Mouse (Mus musculus) stomach, embryonic 14.5 days (tissue): Measurements from ENCODE around the gene Dnmt3l. TPM values are rescaled to one million over a fixed set of nuclear protein-coding genes. Genes with fewer than 3 reads are reported as not detected.

Experiments used
- ATAC-seq: fragments of 200-750 bp; cut with Nextera tagmentation; 2 replicates; pipeline ENCODE4 v1.8.0; 2017; ENCODE audit warnings: low read depth, moderate TSS enrichment; ENCODE audit not compliant: insufficient number of reproducible peaks, insufficient read depth, low FRiP score
- H3K27ac ChIP-seq: fragments of 300-500 bp; sonication (generic); 2 replicates; pipeline ENCODE4 v1.5.1; 2014; ENCODE audit warnings: mild to moderate bottlenecking, low read length, moderate library complexity, mixed read lengths
- H3K27me3 ChIP-seq: fragments of 300-500 bp; sonication (generic); 2 replicates; pipeline ENCODE4 v1.6.1; 2014; ENCODE audit warnings: low read length, control low read depth, mixed read lengths; ENCODE audit not compliant: control insufficient read depth, insufficient read depth
- H3K36me3 ChIP-seq: fragments of 300-500 bp; sonication (generic); 2 replicates; pipeline ENCODE4 v1.6.1; 2014; ENCODE audit warnings: mild to moderate bottlenecking, control low read depth, low read length, moderate library complexity, mixed read lengths; ENCODE audit not compliant: control insufficient read depth, insufficient read depth
- H3K4me1 ChIP-seq: fragments of 300-500 bp; sonication (generic); 2 replicates; pipeline ENCODE4 v1.6.1; 2014; ENCODE audit warnings: low read length, control low read depth, mixed read lengths; ENCODE audit not compliant: control insufficient read depth, insufficient read depth
- H3K4me2 ChIP-seq: fragments of 300-500 bp; sonication (generic); replicated peaks from 2 replicates; pipeline ENCODE4 v1.6.1; 2014; ENCODE audit warnings: low read depth, low read length, control low read depth
- H3K4me3 ChIP-seq: fragments of 300-500 bp; sonication (generic); 2 replicates; pipeline ENCODE4 v1.5.1; 2014; ENCODE audit warnings: low read depth, low read length, control low read depth
- H3K9ac ChIP-seq: fragments of 300-500 bp; sonication (generic); replicated peaks from 2 replicates; pipeline ENCODE4 v1.6.1; 2014; ENCODE audit warnings: low read depth, mild to moderate bottlenecking, control low read depth, low read length, moderate library complexity, mixed read lengths
- H3K9me3 ChIP-seq: fragments of 300-500 bp; sonication (generic); 2 replicates; pipeline ENCODE4 v1.6.1; 2016; ENCODE audit warnings: low read depth, low read length, control low read depth; ENCODE audit not compliant: control insufficient read depth
- WGBS: fragments of 180-500 bp; shearing (Covaris S2); extraction: QIAGEN DNeasy Blood & Tissue Kit; methylation state at CpG from one replicate; pipeline ENCODE4 v1.1.7; 2014; 5-methylcytosine and 5-hydroxymethylcytosine counted together
- polyA plus RNA-seq: library from polyadenylated mRNA; unstranded; fragments of >200 nt; fragmentation: Nextera tagmentation; extraction: Ambion mirVana; gene quantifications from 2 replicates; pipeline ENCODE4 v1.2.1, GENCODE M21; 2014

Dnmt3l gene
- polyA plus RNA-seq: 0.71 TPM in 1 of 2 replicates, not detected in the other

DNA sequence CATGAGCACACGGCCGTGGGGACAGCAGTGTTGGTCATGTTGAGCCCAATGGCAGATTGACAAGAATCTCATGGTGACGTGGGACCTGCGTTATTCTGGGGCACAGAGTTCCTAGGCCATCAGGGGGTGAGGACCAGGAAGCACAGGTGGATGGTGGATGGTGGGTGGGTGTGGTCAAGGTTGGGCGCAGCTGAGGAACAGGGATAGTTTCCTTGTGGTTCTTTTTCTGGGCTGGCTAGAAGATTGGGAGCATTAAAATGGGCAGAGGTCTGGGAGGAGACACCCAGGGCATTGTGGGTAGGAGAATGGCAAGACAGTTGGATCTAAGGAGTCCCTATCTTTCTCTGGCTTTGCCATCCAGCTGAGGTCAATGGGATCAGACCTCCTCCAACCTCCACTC is at the start of gene Dnmt3l:
Gene Dnmt3l (plus strand): TSS at position 301 of the 400 bp plus-strand sequence.
- no peak within 1 kb of the TSS for H3K9ac ChIP-seq
- 96% methylated on average over 5 of the region's 5 CpGs for WGBS
- no peaks in the 10 kb centered on the region for H3K4me1 ChIP-seq
- no peaks in the 10 kb centered on the region for H3K27me3 ChIP-seq
- H3K9me3 ChIP-seq: no peaks in the 10 kb centered on the region
- no peak for ATAC-seq
- H3K27ac ChIP-seq: no peak within 1 kb of the TSS
- no peaks in the 10 kb centered on the region for H3K36me3 ChIP-seq
- no peak within 1 kb of the TSS for H3K4me2 ChIP-seq
- H3K4me3 ChIP-seq: no peak within 1 kb of the TSS

DNA sequence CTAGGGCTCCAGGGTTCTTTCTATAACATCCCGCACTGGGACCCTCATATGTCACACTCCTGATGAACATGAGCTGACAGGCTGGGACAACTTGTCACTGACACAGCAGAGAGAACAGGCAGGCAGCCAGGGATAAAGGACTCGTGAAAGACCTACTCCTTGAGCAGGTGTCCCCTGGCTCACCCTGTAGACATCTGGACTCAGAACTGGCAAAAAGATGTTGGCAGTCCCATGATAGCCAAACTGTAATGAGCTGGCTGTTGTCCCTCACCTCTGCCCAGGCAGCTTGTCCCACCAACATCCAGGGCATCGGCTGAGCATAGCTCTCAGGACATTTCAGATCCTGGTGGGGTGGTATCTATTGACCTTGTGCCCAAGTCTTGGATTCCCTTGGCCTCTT is 46.1 kb upstream of the Dnmt3l start:
- H3K27ac ChIP-seq: no peak overlapping the region
- no peak overlapping the region for H3K4me2 ChIP-seq
- no peak overlapping the region for H3K9ac ChIP-seq
- H3K9me3 ChIP-seq: no peaks in the 10 kb centered on the region
- H3K27me3 ChIP-seq: no peaks in the 10 kb centered on the region
- H3K4me3 ChIP-seq: no peak overlapping the region
- no peak for ATAC-seq
- no peaks in the 10 kb centered on the region for H3K4me1 ChIP-seq
- H3K36me3 ChIP-seq: peaks cover 71% of the 10 kb centered on the region
- 86% methylated on average over 3 of the region's 3 CpGs for WGBS

DNA sequence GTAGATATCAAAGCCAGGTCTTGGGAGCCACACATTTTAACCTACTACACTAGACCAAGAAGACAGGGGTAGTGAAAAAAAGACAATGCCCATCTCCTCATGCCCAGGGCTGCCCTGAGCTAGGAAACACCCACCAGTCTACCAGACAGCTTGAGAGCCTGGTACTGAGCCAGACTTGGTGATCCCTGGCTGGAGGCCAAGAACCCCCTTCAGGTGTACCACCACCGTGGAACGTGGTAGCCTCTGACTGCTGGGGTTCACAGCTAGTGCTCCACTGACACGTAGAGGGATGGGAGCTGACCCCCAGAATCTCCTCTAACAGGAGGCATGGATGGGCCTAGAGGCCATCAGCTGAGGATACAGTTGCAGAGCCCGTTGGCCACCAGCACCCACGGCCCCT is 41.5 kb upstream of the Dnmt3l start:
- no peak overlapping the region for H3K27ac ChIP-seq
- no peaks in the 10 kb centered on the region for H3K27me3 ChIP-seq
- no peak overlapping the region for H3K9ac ChIP-seq
- no peak overlapping the region for H3K4me2 ChIP-seq
- no peaks in the 10 kb centered on the region for H3K9me3 ChIP-seq
- H3K4me1 ChIP-seq: no peaks in the 10 kb centered on the region
- peaks cover 80% of the 10 kb centered on the region for H3K36me3 ChIP-seq
- 92% methylated on average over 5 of the region's 5 CpGs for WGBS
- no peak overlapping the region for H3K4me3 ChIP-seq
- no peak for ATAC-seq

DNA sequence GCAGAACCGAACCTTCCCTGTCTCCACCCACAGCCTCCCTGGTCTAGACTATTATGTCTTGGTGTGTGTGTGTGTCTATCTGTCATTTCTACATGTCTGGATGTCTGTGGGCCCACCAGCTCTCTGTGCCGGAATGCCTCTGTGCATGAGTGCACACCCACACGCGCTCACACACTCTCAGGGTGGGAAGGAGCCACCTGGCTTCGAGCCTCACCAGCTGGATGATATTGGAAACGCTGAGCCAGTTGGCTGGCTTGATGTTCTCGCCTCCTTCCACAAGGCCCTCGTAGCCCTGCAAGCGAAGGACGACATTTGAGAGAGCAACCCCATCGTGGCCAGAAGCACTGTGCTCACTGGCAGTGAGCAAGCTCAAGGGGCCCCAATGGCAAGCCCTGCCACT is 40.0 kb upstream of the Dnmt3l start:
- no peak for ATAC-seq
- Histone ChIP-seq H3K9ac (no peak overlapping the region), H3K27ac (no peak overlapping the region), H3K4me3 (no peak overlapping the region), H3K9me3 (no peaks in the 10 kb centered on the region), H3K27me3 (no peaks in the 10 kb centered on the region), H3K4me2 (no peak overlapping the region), H3K36me3 (peaks cover 76% of the 10 kb centered on the region), H3K4me1 (peaks cover 7% of the 10 kb centered on the region; the same call in 1 of the 2 replicates)
- 88% methylated on average over 11 of the region's 11 CpGs for WGBS

DNA sequence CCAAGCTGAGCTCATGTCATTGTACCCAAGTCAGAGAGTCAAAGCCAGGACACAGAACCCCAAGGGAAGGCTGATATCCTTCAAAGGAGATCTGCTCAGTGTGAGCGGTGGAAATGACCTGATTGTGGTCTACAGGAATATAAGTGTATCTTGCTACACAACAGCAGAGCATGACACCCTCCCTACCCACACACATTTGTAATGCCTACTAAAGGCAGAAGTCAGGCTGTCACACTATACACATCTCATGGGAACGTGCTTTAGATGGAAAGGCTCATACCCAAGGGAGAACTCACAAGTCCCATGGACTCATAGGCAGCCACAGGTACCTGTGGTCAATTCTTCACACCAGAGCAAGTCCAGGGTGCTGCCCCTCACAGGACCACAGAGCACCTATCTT is 39.4 kb upstream of the Dnmt3l start:
- no peaks in the 10 kb centered on the region for H3K9me3 ChIP-seq
- H3K27ac ChIP-seq: no peak overlapping the region
- H3K4me3 ChIP-seq: no peak overlapping the region
- H3K4me1 ChIP-seq: peaks cover 7% of the 10 kb centered on the region; the same call in 1 of the 2 replicates
- H3K27me3 ChIP-seq: no peaks in the 10 kb centered on the region
- WGBS: 91% methylated on average over 2 of the region's 2 CpGs
- ATAC-seq: no peak
- H3K36me3 ChIP-seq: peaks cover 73% of the 10 kb centered on the region
- no peak overlapping the region for H3K4me2 ChIP-seq
- no peak overlapping the region for H3K9ac ChIP-seq

DNA sequence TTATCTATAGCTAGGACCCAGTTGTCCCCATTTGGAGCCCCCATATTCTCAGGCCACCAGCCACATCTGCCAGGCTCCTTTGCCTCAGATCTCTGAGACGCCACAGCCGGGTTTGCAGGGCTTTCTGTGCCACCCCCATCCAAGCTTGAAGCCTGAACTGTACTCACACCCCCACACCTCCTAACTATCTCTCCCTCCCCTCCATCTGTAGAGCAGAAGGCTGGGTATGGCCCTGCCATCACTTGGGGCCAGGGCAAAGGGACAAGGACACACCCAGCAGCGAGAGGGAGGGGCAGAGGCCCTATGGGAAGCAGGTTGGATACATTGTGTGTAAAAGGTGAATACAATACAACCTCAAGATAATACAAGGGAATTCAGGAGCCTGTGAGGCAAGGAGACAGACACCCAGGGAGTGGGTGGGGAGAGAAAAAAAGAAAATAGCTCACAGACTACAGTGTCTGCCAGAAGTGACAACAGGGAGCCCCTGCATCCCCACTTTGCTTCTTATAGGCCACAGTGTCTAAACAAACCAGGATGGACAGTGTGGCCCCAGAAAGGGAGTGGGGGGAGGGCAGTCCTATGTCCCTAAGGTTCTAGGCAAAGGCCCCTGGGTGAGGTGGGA is 37.2 kb upstream of the Dnmt3l start:
- Histone ChIP-seq H3K36me3 (peaks cover 51% of the 10 kb centered on the region), H3K9ac (no peak overlapping the region), H3K27ac (no peak overlapping the region), H3K4me2 (no peak overlapping the region), H3K4me3 (no peak overlapping the region), H3K4me1 (peaks cover 21% of the 10 kb centered on the region), H3K27me3 (no peaks in the 10 kb centered on the region), H3K9me3 (no peaks in the 10 kb centered on the region)
- WGBS: 84% methylated on average over 3 of the region's 3 CpGs
- ATAC-seq: no peak

DNA sequence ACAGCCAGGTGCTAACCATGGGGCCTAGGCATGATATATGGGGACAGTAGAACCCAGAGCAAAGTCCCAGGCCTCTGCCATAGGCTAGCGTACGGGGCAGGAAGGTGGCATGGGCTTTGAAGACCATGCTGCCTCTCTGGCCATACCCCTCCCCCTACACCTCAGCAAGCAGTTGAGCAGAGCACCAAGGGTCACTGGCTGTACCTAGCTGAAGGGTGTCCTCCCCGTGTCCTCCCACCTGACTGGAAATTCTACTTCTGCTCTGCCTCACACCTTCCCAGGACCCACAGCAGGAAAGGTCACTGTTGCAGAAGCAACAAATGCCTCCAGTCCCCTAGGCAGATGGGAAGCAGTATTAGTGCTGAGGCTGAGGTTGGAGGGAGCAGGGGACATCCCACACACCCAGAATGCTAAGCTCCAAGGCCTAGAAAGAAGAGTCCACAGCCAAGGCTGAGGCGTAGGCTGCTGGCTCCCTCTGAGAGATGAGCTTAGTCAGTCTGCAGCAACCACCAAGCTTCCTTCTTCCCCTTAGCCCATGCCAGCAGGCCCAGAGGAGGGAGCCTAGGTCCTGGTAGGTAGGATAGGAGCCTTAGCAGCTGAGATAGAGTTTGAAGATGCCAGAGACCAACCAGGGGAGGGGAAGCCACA is 35.8 kb upstream of the Dnmt3l start:
- WGBS: 78% methylated on average over 4 of the region's 4 CpGs
- Histone ChIP-seq H3K9me3 (no peaks in the 10 kb centered on the region), H3K9ac (no peak overlapping the region)

DNA sequence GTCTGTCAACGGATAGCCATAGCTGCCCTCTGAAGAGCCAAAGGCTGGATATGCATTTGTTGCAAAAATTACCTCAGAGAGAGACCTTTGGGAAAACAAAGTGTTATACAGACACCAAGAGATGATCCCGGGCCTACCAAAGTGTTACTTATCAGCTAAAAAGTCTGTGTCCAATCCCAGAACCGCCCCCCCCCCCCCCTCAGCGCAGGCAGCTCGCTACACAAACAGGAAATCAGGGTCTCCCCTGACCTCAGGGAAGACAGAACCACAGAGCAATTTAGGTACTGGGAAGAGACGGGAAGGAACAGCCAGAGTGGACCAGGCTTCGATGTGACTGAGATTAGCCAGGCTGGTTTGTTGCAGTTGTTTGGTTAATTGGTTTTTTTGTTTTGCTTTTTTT is 34.5 kb upstream of the Dnmt3l start:
- Histone ChIP-seq H3K36me3 (peaks cover 27% of the 10 kb centered on the region), H3K27ac (no peak overlapping the region), H3K4me1 (peaks cover 21% of the 10 kb centered on the region), H3K4me2 (peak overlapping the region; percentile 92; the same call in 1 of the 2 replicates), H3K4me3 (no peak overlapping the region), H3K9me3 (no peaks in the 10 kb centered on the region), H3K9ac (no peak overlapping the region; the same call in 1 of the 2 replicates), H3K27me3 (no peaks in the 10 kb centered on the region)
- no peak for ATAC-seq
- 28% methylated on average over 7 of the region's 7 CpGs for WGBS

More for the DNA sequence above, 35.8 kb upstream of the Dnmt3l start:
- Histone ChIP-seq H3K4me3 (no peak overlapping the region), H3K27ac (no peak overlapping the region), H3K4me2 (peak overlapping the region; percentile 92; the same call in 1 of the 2 replicates), H3K36me3 (peaks cover 38% of the 10 kb centered on the region), H3K27me3 (no peaks in the 10 kb centered on the region), H3K4me1 (peaks cover 21% of the 10 kb centered on the region)
- no peak for ATAC-seq
